Mouse (Mus musculus) right cerebral cortex, adult 18-20 months (tissue): Measurements from ENCODE around the gene Mypop.

Experiments used
- DNase-seq: peaks from one replicate; pipeline ENCODE4 v3.0.0; 2022; ENCODE audit warnings: mixed read lengths

Gene Mypop

GRCm38 (mm10) chr7:19022189-19022958 lies 31.3 kb downstream of the Mypop start:
- DNase-seq: no peak

DNA sequence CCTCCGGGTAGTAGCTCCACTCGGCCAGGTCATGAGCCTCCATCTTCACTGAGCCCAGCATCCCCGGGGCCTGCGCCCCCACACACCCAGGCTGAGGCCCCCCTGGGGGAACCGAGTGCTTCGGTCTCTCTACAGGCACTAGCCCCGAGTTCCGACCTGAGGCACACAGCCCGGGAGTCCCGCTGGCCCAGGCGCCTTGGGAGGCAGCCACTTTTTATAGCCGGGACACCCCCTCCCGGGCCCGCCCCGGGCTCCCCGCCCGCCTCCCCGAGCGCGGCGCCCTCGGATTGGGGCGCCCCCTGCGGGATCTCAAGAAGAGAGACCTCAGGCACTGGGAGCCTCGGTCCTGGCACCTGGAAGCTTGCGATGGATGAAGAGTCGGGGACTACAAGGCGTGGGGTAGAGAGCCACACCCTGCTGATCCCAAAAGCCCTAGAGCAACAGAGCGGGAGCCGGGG lies 32.3 kb downstream of the Mypop start, which contains the start of gene Foxa3:
Gene Foxa3 (minus strand): TSS at position 182 of the 458 bp plus-strand sequence.
- DNase-seq: no peak

DNA sequence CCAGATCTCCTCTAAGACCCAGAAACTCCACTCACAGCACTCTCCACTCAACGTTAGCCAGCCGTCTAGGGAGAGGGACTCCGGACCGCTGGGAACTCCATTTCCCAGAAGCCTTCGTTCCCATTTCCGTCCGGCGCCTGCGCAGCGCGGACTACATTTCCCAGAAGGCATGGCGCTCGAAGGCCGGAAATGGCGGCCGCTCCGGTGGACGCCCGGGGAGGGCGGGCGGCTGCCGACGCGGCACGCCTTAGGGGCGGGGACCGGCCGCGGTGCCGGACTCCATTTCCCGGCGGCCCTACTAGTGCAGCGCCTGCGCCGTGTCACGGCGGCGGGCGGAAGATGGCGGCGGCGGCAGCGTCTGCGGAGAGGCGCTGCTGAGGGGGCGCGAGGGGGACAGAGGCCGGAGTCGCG lies 33.1 kb downstream of the Mypop start, which contains the start of gene Sympk:
Gene Sympk (plus strand): TSS at position 282 of the 411 bp plus-strand sequence.
- DNase-seq: peak; percentile 96

DNA sequence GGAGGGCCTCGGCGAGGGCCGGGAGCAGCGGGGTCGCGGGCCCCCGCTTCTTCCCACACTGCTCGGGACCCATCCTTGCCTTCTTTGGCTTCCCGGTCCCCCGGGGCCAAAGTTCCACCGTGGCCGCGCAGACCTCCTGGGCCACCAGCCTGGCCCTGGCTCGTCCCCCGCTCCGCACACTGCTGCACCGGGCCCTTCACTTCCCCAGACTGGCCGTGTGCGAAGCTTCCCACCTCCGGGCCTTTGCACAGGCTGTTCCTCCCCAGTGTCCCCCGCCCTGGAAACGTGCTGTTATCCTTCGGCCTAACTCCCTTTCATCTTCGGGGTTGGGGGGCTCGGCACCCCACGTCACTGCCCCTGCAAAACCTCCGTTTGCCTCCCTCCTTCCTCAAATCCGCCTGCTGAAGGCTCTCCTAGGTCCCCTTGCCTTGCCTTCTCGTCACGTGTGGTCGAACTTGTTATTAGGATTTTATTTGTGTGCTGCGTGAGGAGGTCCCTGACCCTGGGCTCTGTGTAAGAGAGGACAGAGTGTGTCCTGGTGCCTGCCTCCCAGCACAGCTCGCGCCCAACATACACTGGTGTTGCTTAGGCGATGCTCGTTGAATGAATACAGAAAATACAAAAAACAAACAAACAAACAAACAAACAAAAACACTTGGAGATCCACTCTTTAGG lies 33.7 kb downstream of the Mypop start:
- no peak for DNase-seq

DNA sequence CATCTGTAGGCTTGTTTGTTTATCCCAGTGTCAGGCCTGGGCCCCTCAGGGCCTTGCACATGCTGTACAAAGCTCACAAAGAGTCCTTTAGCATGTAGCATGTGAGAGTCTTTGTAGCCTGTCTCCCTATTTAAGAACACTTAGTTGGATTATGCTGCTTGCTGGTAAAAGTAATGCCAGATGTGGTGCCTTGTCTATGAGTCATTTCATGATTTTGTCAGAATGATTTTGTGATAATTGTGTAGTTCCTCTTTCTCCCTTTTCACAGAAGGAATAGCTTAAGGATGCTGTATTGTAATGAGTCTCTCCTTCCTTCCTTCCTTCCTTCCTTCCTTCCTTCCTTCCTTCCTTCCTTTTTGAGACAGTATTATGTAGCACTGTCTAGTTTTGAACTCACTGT lies 37.0 kb downstream of the Mypop start:
- no peak for DNase-seq

DNA sequence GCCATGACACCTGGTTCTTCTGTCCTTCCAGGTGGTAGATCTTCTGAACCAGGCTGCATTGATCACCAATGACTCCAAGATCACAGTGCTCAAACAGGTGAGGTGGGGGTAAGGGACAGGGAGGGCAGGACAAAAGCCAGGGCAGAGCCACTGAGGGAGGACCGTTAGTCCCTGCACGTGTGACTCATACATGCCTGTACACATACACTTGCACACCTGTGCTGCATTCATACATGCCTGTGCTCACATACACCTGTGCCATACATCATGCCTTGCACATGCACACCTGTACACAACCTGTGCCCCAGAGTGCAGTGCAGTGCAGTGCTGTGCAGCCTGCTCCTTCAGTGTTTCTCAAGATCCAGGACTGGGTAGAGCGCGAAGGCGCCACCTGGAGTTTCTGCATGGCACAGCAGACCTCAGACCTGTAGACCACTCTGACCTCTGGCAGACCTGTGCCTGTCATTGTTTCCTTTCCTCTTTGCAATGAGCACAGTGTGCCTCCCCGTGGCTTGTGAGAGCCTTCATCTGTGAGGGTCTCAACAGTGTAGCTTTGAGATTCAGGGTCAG lies 38.1 kb downstream of the Mypop start:
- no peak for DNase-seq

DNA sequence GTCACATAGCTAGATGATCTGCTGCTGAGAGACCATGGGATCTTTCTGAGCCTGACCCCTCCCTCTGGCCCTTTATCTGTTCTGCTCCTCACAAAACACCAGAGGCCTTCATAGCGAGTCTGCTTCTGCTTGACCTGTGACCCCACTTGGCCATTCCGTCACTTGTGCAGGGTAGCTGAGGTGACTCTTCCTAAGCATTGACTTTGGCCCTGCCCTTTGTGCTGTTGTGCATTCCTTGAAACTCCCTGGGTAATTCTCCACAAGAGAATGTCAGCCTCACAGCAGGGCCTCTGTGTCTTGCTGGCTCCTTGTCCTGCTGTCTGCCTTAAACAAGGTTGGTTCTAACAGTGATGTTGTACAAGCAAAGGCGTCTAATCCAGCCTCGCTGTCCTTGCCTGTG lies 40.6 kb downstream of the Mypop start:
- no peak for DNase-seq

DNA sequence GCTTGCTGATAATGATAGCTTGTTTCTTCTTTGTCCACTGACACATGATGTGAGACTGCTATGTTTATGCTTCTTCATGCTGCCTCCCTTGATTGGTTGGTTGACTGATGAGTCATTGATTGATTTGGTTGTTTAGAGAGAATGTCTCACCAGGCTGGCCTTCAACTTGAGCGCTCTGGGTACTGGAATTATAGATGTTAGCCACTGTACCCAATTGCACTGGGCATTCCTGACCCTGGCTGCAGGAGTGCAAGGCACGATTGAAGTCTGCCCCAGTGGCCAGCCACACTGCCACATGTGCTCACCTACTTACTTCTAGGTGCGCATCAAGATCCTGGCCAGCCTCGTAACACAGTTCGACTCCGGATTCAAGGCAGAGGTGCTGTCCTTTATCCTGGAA lies 53.6 kb downstream of the Mypop start:
- no peak for DNase-seq

- no peak for DNase-seq
These were observed 55.4 kb downstream of the Mypop start for GRCm38 (mm10) chr7:19046286-19047069.

- DNase-seq: no peak
These were observed 57.0 kb downstream of the Mypop start for GRCm38 (mm10) chr7:19048006-19048527.

DNA sequence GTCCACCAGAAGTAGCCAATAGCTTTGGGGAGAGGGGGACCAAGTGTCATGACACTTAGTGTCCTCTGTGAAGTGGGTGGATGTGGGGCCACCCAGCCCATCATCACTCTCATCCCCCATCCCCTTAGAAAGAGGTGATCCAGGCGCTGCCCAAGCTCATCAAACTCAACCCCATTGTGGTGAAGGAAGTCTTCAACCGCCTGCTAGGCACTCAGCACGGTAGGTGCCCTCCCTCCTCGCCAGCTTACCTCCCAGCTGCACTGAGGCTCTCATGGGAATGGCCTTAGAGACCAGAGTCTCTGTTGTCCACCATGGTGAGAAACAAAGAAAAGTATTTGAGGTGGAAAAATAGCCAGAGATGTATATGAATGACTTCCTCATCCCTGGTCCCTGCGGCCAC lies 58.2 kb downstream of the Mypop start:
- DNase-seq: no peak

GRCm38 (mm10) chr7:19050172-19050571 lies 59.1 kb downstream of the Mypop start:
- peak; percentile 66 for DNase-seq

DNA sequence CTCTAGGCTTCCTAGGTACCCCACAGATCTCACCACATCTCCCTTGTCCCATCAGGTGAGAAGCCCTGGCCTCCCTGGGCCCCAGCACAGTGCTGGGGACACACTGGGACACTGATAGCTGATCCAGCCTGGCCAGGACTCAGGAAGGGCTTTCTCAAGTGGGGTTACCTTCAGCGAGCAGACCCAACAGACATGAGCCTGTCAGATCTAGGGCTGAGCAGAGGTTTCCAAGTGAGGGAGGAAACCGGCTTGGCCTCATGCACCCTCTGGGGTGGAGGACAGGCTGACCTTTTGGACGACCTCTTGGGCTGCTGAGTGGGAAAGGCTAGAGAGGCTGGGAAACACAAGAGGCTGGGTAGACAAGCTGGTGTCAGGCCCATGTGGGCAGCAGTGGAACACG lies 60.1 kb downstream of the Mypop start:
- DNase-seq: no peak
